Mouse (Mus musculus): Measurements from ENCODE around the gene Hist1h2ae. TPM values are rescaled to one million over a fixed set of nuclear protein-coding genes. Genes with fewer than 3 reads are reported as not detected.
"Not testable (repeated sequence)": the region's sequence is repeated elsewhere in the genome, so short reads cannot be mapped to it uniquely, and the experiment has no call there.

Gene Hist1h2ae
- polyA plus RNA-seq, 1 experiment from 2014 or later: 139 TPM

GRCm38 (mm10) chr13:23573034-23573897 is 2.2 kb upstream of the Hist1h2ae start:
- Histone ChIP-seq H3K27ac (peak overlapping the region; percentile 96), H3K4me1 (peaks cover 19% of the 10 kb centered on the region; the same call in 1 of the 2 replicates), H3K4me2 (replicated peaks) (peak overlapping the region; percentile 74), H3K9ac (peak overlapping the region; percentile 72), H3K4me3 (peak overlapping the region; percentile 52)
- not testable (repeated sequence) for H3K9me3 ChIP-seq; H3K36me3 ChIP-seq; ATAC-seq (ENCODE audit: insufficient number of reproducible peaks, insufficient read depth, low FRiP score, low TSS enrichment); H3K27me3 ChIP-seq
- 9% methylated on average over 20 of the region's 20 CpGs for WGBS

GRCm38 (mm10) chr13:23572218-23573033 is 1.4 kb upstream of the Hist1h2ae start:
- peak overlapping the region; percentile 72 for H3K9ac ChIP-seq
- peak overlapping the region; percentile 52 for H3K4me3 ChIP-seq
- H3K4me1 ChIP-seq: peaks cover 19% of the 10 kb centered on the region; the same call in 1 of the 2 replicates
- H3K4me2 ChIP-seq (replicated peaks): peak overlapping the region; percentile 74
- no peak for ATAC-seq (ENCODE audit: insufficient number of reproducible peaks, insufficient read depth, low FRiP score, low TSS enrichment)
- H3K27ac ChIP-seq: peak overlapping the region; percentile 96
- no peaks in the 10 kb centered on the region for H3K9me3 ChIP-seq
- 37% methylated on average over 2 of the region's 2 CpGs for WGBS
- H3K27me3 ChIP-seq: no peaks in the 10 kb centered on the region
- H3K36me3 ChIP-seq: no peaks in the 10 kb centered on the region

DNA sequence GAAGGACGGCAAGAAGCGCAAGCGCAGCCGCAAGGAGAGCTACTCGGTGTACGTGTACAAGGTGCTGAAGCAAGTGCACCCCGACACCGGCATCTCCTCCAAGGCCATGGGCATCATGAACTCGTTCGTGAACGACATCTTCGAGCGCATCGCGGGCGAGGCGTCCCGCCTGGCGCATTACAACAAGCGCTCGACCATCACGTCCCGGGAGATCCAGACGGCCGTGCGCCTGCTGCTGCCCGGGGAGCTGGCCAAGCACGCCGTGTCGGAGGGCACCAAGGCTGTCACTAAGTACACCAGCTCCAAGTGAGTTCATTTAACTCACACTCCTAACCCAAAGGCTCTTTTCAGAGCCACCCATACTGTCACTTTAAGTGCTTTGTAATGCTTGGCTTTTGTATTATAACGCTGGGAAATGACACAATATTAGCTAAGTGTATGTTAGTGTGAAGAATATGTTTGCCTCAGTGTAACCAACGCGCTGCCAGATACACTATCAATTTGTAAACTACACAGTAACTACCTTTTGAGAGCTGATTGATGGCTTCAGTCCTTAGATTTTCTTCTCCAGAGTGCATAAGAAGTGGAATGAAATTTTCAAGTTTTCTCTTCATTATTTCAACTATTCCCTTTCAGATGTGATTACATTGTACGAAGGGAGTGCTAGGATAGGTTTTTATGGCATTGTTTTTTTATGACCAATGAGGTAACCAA is 641 bp upstream of the Hist1h2ae start:
- not testable (repeated sequence) for H3K9me3 ChIP-seq; H3K36me3 ChIP-seq; H3K27me3 ChIP-seq; ATAC-seq (ENCODE audit: insufficient number of reproducible peaks, insufficient read depth, low FRiP score, low TSS enrichment)
- H3K4me3 ChIP-seq: peak overlapping the region; percentile 52
- H3K4me1 ChIP-seq: peaks cover 13% of the 10 kb centered on the region; the same call in 1 of the 2 replicates
- H3K4me2 ChIP-seq (replicated peaks): peak overlapping the region; percentile 74
- under 1% methylated on average over 17 of the region's 34 CpGs for WGBS
- H3K9ac ChIP-seq: peak overlapping the region; percentile 72
- H3K27ac ChIP-seq: peak overlapping the region; percentile 96

DNA sequence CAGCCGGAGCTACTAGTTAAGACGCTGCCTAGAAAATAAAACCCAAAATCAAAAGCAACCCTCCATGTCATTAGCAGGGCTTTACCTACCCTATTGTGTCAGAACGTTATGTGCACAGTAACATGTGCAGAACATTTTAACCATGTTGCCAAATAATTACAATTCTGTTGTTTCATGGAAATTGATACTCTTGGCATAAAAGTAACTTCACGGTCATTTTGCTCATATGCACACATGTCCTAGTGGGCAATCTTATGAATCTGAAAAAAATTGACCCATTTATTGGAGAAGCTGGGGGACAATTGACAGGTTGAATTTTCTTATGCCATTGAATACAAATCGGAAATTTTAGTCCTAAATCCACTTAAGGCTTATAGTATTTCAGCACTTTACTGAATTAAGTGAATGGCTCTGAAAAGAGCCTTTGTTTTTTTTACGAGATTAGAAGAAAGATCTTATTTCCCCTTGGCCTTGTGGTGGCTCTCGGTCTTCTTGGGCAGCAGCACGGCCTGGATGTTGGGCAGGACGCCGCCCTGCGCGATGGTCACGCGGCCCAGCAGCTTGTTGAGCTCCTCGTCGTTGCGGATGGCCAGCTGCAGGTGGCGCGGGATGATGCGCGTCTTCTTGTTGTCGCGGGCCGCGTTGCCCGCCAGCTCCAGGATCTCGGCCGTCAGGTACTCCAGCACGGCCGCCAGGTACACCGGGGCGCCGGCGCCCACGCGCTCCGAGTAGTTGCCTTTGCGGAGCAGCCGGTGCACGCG is 579 bp downstream of the Hist1h2ae start:
- peak overlapping the region; percentile 55 for H3K4me2 ChIP-seq (replicated peaks)
- 1% methylated on average over 24 of the region's 41 CpGs for WGBS
- peak overlapping the region; percentile 96 for H3K27ac ChIP-seq
- peak overlapping the region; percentile 52 for H3K4me3 ChIP-seq
- not testable (repeated sequence) for H3K9me3 ChIP-seq; H3K4me1 ChIP-seq; ATAC-seq (ENCODE audit: insufficient number of reproducible peaks, insufficient read depth, low FRiP score, low TSS enrichment); H3K36me3 ChIP-seq; H3K27me3 ChIP-seq
- H3K9ac ChIP-seq: peak overlapping the region; percentile 44

DNA sequence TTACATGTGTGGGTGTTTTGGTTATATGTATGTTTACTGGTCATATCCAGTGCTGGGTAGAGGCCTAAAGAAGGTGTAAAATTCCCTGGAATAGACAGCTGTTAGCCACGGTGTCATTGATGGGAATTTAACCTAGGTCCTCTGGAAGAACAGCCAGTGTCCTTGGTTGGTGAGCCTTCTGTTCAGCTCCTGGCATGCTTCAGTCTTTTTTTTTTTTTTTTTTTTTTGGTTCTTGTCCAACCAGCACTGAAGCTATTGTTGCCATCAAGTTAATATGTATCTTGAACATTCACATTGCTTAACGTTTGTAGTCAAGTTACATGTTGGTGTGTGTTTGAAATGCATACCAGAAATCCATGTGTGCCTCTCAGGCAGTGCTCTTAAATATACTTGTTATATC is 6.5 kb downstream of the Hist1h2ae start:
- H3K27ac ChIP-seq: peak overlapping the region; percentile 98; the same call in 1 of the 2 replicates
- H3K9me3 ChIP-seq: no peaks in the 10 kb centered on the region
- ATAC-seq (ENCODE audit: insufficient number of reproducible peaks, insufficient read depth, low FRiP score, low TSS enrichment): no peak
- no peaks in the 10 kb centered on the region for H3K4me1 ChIP-seq
- H3K27me3 ChIP-seq: no peaks in the 10 kb centered on the region
- H3K9ac ChIP-seq: no peak overlapping the region
- 84% methylated on average over 2 of the region's 2 CpGs for WGBS
- no peak overlapping the region for H3K4me2 ChIP-seq (replicated peaks)
- no peak overlapping the region for H3K4me3 ChIP-seq
- H3K36me3 ChIP-seq: no peaks in the 10 kb centered on the region

DNA sequence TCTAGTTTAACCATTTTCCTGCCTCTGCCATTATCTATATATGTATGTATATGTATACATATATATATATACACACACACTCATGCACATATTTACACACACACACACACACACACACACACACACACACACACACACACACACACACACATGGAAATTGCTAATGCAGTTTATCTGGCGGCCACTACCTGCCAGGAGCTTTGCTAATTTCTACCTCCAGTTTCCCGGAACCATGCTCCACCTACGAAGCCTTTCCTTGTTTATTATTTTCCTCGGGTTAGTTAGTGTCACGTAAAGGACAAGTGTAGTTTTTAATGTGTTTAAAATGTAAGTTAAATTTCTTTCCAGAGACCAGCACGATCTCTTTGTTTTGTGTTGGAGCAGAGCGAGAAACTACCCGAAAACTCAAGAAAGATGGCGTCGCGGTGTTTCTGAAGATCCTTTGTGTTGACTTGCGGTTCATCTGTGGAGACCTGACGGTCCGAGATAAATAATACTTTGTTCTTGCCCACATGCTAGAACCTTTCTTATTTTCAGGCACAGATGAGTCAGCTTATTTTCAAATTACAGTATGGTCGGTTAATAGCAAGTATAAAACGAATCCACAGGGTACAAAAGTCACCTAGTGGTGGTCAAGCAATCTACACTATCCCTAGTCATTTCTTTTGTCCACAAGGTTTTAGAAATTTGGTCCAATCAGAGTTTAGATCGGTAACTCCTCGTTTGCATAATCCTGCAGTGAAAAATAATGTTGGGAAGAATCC is 8.1 kb downstream of the Hist1h2ae start:
- Histone ChIP-seq H3K4me3 (peak overlapping the region; percentile 40), H3K36me3 (no peaks in the 10 kb centered on the region), H3K27me3 (no peaks in the 10 kb centered on the region), H3K27ac (peak overlapping the region; percentile 98), H3K9ac (peak overlapping the region; percentile 48), H3K4me2 (replicated peaks) (peak overlapping the region; percentile 74), H3K9me3 (no peaks in the 10 kb centered on the region), H3K4me1 (no peaks in the 10 kb centered on the region)
- peak; percentile 50 for ATAC-seq (ENCODE audit: insufficient number of reproducible peaks, insufficient read depth, low FRiP score, low TSS enrichment)
- 2% methylated on average over 18 of the region's 18 CpGs for WGBS

- H3K4me3 ChIP-seq: peak within 1 kb of the TSS; percentile 40
- peak within 1 kb of the TSS; percentile 98 for H3K27ac ChIP-seq
- H3K36me3 ChIP-seq, H3K27me3 ChIP-seq, H3K9me3 ChIP-seq, H3K4me1 ChIP-seq: not testable (repeated sequence)
- WGBS: under 1% methylated on average over 62 of the region's 67 CpGs
- peak within 1 kb of the TSS; percentile 74 for H3K4me2 ChIP-seq (replicated peaks)
- H3K9ac ChIP-seq: peak within 1 kb of the TSS; percentile 48
- ATAC-seq (ENCODE audit: insufficient number of reproducible peaks, insufficient read depth, low FRiP score, low TSS enrichment): peak; percentile 97
These were observed 8.9 kb downstream of the Hist1h2ae start, which contains the start of gene Hist1h3e for GRCm38 (mm10) chr13:23561883-23562659. Gene Hist1h3e (minus strand): TSS chr13:23562369.

GRCm38 (mm10) chr13:23561531-23561882 is 9.5 kb downstream of the Hist1h2ae start:
- Histone ChIP-seq H3K4me3 (peak overlapping the region; percentile 40), H3K9ac (peak overlapping the region; percentile 36; the same call in 1 of the 2 replicates), H3K4me2 (replicated peaks) (peak overlapping the region; percentile 74), H3K27ac (peak overlapping the region; percentile 98)
- 3% methylated on average over 2 of the region's 5 CpGs for WGBS
- H3K4me1 ChIP-seq; H3K27me3 ChIP-seq; H3K36me3 ChIP-seq; ATAC-seq (ENCODE audit: insufficient number of reproducible peaks, insufficient read depth, low FRiP score, low TSS enrichment); H3K9me3 ChIP-seq: not testable (repeated sequence)

DNA sequence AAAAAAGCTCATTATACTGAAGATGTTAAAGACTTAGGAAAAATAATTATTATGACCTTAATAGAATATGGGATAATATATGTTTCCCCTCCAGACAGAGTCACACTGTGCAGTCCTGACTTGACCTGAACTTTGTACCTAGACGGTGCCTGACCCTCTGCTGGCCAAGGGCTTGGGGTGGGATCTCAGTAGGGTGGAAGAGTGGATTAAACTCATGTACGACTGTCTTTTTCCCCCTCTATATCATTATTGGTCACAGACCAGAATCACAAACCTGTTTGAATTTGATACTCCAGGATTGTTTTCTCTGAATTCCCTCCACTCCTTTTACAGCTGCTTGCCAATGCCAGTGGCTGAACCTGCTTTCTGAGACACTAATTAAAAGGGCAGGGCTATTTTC is 10.3 kb downstream of the Hist1h2ae start:
- H3K4me3 ChIP-seq; H3K9ac ChIP-seq; H3K4me1 ChIP-seq; H3K9me3 ChIP-seq; H3K36me3 ChIP-seq; H3K27me3 ChIP-seq; ATAC-seq (ENCODE audit: insufficient number of reproducible peaks, insufficient read depth, low FRiP score, low TSS enrichment): not testable (repeated sequence)
- WGBS: 9% methylated on average over 2 of the region's 2 CpGs
- H3K27ac ChIP-seq: 0 out of 2 replicates have a peak overlapping the region, but pooled peaks have one; percentile 57
- H3K4me2 ChIP-seq (replicated peaks): peak overlapping the region; percentile 27; the same call in 1 of the 2 replicates

GRCm38 (mm10) chr13:23556906-23557305 is 14.1 kb downstream of the Hist1h2ae start:
- Histone ChIP-seq H3K4me1 (0 out of 2 replicates have a peak, but pooled peaks cover 6% of the 10 kb centered on the region), H3K27me3 (no peaks in the 10 kb centered on the region), H3K4me3 (no peak overlapping the region), H3K9ac (no peak overlapping the region), H3K27ac (peak overlapping the region; percentile 99), H3K9me3 (no peaks in the 10 kb centered on the region), H3K36me3 (no peaks in the 10 kb centered on the region), H3K4me2 (replicated peaks) (peak overlapping the region; percentile 82)
- no peak for ATAC-seq (ENCODE audit: insufficient number of reproducible peaks, insufficient read depth, low FRiP score, low TSS enrichment)
- WGBS: 65% methylated on average over 3 of the region's 3 CpGs
